Mouse (Mus musculus) T-helper 1 cell (primary cell): ENCODE data around the gene Sema6b.

Experiments
- in situ Hi-C: fragments of 300-600 bp; cut with MboI, MseI; formaldehyde crosslinking; loops from one replicate; pipeline ENCODE4 v1.15.1; 2025; ENCODE audit warnings: high pct_unique_total_duplicates

The Sema6b gene

DNA sequence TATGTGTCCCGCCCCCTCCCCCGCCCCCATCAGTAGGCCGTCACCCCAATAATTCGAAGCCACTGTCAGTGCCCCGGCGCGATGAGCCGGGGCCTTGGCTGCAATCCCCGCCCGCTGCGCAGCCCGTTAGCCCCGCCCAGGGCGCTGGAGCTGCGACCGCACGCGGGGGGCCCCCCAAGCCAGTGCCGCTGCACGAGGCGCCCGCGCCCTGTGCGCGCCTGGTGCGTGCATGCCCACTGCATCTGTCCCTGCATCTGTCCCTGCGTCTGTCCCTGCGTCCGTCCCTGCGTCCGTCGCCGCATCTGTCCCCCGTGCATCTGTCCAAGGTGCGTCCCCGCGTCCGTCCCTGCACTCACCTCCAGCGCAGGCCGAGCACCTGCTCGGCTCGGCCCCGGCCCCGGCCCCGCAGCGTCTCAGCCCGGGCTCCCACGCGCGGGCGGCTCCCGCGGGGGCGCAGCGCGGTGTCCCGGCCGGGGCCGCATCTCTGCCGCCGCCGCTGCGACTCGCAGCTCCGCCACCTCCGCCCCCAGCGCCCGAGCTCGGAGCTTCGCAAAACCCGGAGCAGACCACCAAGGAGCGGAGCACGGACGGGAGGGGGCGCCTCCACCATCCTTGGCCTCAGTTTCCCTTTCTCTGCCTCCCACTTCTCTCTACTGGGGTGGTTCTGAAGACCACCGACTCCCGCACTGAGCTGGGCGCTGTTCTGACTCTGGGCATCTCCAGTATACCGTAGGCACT, at the start of gene Sema6b:
Sema6b (minus strand) TSS at position 486 of the 738 bp plus-strand sequence.
- in situ Hi-C loops = no loop called here

DNA sequence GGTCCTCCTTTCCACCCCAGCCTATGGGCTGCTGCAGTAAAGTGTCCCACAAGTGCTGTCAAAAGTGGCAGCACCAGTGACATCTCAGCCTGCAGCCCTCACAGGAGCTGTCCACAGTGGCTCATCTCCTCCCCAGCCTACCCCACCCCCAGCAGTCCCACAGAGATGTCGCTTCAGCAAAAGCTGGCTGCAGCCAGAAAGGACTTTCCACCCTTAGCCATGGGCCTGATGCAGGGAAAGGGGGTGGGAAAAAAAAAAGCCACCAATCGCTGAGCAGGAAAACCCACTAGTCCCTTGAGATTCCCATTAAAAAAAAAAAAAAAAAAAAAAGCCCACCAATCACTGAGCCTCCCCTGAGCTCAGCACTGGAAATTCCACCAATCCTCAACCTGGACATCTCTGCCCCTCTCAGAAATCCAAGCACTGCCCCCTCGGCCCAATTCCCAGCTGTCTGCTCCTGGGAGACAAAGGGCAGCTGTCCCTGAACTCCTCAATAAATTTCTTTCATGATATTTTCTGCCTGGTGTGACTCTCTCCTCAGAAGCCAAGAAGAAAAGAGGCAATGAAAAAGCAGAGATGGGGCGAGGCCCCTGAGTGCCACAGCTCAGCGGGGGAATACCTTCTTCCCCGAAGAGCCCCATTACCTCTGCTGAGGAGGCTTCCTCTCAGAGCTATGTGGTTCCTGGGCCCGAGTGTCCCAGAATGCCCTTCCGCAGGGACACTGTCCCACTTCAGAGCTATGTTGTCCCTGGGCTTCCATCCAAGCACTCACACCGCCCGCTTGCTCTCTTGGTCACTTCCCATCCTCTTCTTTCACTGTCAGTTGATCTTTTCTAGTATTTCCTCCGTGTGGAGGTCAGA, 45.4 kb upstream of the Sema6b start:
- in situ Hi-C loops = no loop called here

- in situ Hi-C loops = no loop called here
These were observed 43.5 kb upstream of the Sema6b start, which contains the start of gene Mydgf for GRCm38 (mm10) chr17:56183658-56184103. TSS of gene Mydgf (minus strand) at chr17:56183920.

GRCm38 (mm10) chr17:56182975-56183657, 43.0 kb upstream of the Sema6b start:
- in situ Hi-C loops = no loop called here

GRCm38 (mm10) chr17:56175416-56175815, 35.3 kb upstream of the Sema6b start:
- in situ Hi-C loops = no loop called here

GRCm38 (mm10) chr17:56173401-56174046, 33.4 kb upstream of the Sema6b start:
- in situ Hi-C loops = no loop called here

- in situ Hi-C loops = no loop called here
These were observed 31.7 kb upstream of the Sema6b start for GRCm38 (mm10) chr17:56171881-56172280.

- in situ Hi-C loops = no loop called here
These were observed 31.3 kb upstream of the Sema6b start for GRCm38 (mm10) chr17:56171456-56171855.

- in situ Hi-C loops = no loop called here
These were observed 30.5 kb upstream of the Sema6b start for GRCm38 (mm10) chr17:56170636-56171035.

DNA sequence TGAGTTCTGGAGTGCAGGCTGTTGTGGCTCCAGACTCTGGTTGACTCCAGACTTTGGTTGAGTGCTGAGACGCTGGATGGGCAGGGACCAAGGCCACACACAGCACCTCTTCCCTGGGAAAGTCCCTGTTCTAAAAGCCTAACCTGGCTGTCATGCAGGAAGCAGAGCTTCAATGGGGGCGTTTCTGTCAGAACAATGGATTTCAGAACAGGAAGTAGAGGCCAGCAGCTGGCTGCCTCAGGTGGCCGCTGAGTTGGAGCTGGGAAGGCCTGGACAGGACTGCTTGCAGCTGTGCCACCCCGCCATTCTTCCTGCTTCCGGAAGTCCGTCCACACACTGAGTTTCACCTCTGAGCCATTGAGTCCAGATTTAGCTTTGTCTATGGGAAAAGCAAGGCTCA, 29.7 kb upstream of the Sema6b start:
- in situ Hi-C loops = no loop called here

DNA sequence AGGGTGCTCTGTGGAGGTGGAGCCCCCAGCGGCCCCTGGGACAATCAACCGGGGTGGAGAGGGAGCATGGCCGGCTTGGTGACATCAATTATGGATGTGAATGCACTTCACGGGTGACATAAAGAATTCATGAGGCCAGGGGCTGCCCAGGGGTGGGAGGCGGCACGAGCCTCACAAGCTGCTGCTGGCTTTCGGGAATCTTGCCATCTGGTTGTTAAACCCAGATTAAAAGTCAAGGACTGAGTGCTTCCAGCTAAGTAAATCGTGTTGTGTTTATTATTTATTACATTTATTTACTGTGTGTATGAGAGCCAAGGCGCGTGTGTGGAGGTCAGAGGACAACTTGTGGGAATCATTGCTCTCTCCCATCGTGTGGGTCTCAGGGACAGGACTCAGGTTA, 25.5 kb upstream of the Sema6b start:
- in situ Hi-C loops = no loop called here

DNA sequence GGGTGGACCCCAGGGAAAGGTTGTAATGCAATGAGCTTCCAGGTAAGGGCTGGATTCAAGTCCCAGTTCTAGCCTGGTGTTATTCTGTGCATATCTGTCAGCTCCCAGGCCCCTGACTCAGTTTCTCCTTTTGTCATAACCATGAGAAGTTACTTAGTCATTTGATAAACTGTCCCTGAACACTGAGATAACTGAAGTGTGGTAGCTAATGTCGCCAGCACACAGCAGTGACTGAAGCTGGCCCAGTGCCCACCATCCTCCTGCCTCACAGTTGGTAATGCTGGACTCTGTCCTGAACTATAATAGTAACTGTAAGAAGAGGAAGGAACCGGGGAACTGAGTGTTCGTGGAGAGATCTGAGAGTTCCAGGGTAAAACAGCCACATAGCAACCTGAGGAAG, 24.4 kb upstream of the Sema6b start:
- in situ Hi-C loops = no loop called here

GRCm38 (mm10) chr17:56163523-56164102, 23.5 kb upstream of the Sema6b start:
- in situ Hi-C loops = no loop called here

DNA sequence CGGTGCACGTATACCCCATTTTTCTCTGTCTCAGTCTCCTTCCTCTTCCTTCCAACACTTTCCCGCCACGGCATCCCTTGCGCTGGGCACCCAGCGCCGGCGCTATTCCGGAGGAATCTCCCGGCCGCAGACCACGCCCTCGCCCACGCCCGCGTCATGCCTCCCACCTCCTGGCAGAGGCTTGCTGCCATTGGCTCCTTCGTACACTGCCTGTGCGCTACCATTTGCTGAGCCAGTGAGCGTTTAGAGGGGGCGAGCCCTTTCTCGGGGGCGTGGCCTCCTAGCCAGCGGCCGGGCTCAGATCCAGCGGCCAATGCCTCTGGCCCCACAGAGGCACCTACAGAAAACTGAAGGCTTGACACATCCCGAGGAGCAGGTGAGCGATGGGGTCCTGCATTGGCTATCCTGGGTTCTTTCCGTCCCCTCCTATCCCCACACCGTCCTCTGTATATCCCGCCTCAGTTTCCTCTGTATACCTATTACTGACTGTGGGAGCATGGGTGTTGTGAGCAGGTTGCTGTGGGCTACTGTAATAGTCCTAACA, 22.2 kb upstream of the Sema6b start, which contains the start of gene Tnfaip8l1:
Tnfaip8l1 (plus strand) TSS at position 247 of the 544 bp plus-strand sequence.
- in situ Hi-C loops = no loop called here

DNA sequence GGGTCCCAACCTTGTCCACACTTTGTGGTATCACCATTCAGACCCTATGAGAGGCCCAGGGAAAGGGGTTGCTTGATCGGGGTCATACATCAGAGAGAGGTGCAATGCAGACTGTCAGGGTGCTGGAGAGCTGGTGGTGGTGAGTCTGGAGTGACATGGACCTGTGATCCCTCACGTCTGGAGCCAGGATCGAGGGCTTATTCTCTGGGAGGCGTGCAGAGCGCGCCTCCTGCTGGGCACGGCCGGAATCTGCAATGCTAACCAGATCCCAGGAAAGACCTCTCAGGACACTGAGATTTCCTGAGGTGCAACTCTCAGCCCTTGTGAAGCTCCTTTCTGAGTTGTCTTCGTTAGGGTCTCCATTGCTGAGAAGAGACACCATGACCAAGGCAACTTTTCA, 19.6 kb upstream of the Sema6b start:
- in situ Hi-C loops = no loop called here

DNA sequence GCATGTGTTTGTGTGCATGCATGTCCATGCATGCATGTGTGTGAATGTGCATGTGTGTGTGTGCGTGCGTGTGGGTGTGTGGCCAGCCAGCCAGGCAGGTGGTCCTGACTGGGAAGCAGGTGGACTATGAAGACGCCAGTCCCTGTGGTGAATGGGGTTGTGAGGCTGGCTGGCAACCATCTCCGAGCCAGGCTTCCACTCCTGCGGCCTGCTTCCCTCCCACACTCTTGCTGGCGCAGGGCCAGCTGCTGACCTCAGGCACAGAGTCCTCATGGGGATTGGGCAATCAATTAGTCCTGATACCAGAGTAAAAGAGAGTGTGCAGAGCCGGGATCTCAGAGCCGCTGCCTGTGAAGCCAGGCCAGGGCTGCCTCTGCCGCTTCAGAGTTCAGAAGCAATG, 13.5 kb upstream of the Sema6b start:
- in situ Hi-C loops = no loop called here

DNA sequence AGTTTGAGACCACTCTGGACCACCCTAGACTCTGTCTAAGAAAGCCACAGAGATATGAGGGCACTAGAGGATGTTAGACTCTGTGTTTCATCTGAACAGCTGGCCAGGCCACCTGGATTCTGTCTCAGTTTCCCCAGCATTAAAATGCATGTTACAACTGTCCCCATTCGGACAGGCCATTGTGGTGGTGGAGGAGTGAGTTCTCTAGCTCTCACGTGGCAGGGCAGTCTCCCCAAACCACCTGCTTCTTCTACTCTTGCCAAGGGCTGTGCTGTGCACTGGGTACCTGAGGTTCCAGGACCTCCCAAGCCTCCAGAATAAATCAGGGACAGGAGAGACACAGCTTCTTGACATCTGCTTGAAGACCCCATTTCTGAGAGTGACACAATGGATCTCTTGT, 9.8 kb upstream of the Sema6b start:
- in situ Hi-C loops = no loop called here

GRCm38 (mm10) chr17:56148790-56149618, 8.9 kb upstream of the Sema6b start:
- in situ Hi-C loops = no loop called here

DNA sequence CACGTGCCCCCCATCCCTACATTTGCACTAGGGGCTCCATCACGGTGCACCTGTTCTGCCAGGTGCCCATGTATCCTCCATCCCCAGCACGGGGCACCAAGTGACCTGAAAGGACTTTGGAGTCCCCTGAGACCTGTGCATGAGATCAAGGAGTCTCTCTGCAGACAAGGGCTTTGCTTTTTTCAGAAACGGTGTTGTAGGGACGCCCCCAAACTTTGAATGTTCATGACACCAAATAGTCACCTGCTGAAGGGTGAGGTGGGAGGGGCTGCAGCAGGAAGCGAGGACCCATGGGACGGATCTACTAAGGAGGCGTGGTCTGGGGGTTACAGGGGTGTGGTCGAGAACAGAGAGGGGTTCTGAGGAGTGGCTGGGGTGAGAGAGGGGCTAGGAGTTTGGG, 8.1 kb upstream of the Sema6b start:
- in situ Hi-C loops = no loop called here

DNA sequence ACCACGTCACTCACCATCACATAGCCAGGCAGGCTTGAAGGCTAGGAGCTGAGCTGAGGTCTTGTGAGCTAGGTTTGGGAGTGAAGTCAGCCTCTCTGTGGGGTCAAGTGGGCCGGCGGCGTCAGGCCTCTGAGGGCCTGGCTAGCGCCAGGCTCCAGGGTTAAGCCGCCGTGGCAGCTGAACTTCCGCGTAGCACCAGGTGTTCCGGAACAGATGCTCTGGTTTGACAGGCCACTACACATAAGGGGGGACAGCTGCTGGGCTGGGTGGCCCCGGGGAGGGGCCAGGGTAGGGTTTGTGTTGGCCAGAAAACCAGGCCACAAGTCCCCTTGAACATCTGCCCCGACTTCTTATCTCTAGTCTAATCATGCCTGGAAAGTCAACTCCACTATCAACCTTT, 7.3 kb upstream of the Sema6b start:
- in situ Hi-C loops = no loop called here
